Mouse (Mus musculus) erythroblast, embryonic 14.5 days (primary cell): ENCODE measurements around the gene Timm50. TPM values are rescaled to one million over a fixed set of nuclear protein-coding genes. Genes with fewer than 3 reads are reported as not detected.

Source experiments
- H3K27me3 ChIP-seq: 2 replicates; pipeline ENCODE4 v1.6.1; 2012; ENCODE audit warnings: inconsistent platforms; ENCODE audit not compliant: control insufficient read depth
- H3K36me3 ChIP-seq: 2 replicates; pipeline ENCODE4 v1.6.1; 2012; ENCODE audit warnings: mild to moderate bottlenecking, inconsistent platforms; ENCODE audit not compliant: control insufficient read depth
- H3K4me1 ChIP-seq: 2 replicates; pipeline ENCODE4 v1.6.1; 2012; ENCODE audit warnings: inconsistent platforms; ENCODE audit not compliant: control insufficient read depth
- H3K4me3 ChIP-seq: replicated peaks from 2 replicates; pipeline ENCODE3; 2012; ENCODE audit warnings: moderate library complexity, mild to moderate bottlenecking, inconsistent platforms
- H3K9me3 ChIP-seq: 2 replicates; pipeline ENCODE4 v1.6.1; 2012; ENCODE audit warnings: low read length, inconsistent platforms, mixed read lengths; ENCODE audit not compliant: control insufficient read depth
- GATA1 ChIP-seq: IDR thresholded peaks from 2 replicates; pipeline ENCODE4 v1.6.1; 2012; ENCODE audit warnings: low read length, inconsistent platforms, mixed read lengths
- TAL1 ChIP-seq: IDR thresholded peaks from 3 replicates; pipeline ENCODE4 v1.6.1; 2012; ENCODE audit warnings: low read length, inconsistent platforms, mixed read lengths
- polyA plus RNA-seq: library from polyadenylated mRNA; stranded (reverse); fragments of >175 nt; gene quantifications from 2 replicates; pipeline ENCODE4 v1.2.3, GENCODE M21; 2012

The Timm50 gene
- polyA plus RNA-seq, 1 experiment: 15.5 TPM

- TF ChIP-seq GATA1 (no peak), TAL1 (no peak)
- Histone ChIP-seq H3K4me1 (peaks cover 30% of the 10 kb centered on the region), H3K4me3 (peak overlapping the region; percentile 78), H3K27me3 (no peaks in the 10 kb centered on the region), H3K9me3 (no peaks in the 10 kb centered on the region), H3K36me3 (peaks cover 70% of the 10 kb centered on the region)
Measured at GRCm38 (mm10) chr7:28311151-28311925, 534 bp downstream of the Timm50 start.

DNA sequence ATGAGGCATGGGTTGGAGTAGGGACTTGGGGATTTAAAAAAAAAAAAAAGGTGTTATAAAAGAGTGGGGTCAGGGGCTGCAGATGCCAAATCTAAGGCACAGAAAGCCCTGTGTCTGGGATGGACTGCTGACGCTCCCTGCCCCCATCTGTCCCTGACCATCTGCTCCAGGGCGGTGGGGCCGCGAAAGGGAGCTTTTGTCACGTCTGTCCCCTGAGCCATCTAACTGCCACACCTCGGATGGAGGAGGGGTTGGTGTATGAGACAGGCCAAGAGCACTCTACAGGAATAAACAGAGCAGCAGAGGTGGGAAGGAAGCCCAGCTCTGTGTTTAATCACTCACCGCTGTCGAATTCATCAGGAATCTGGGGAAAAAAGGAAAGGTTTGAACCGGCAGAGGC lies 2.1 kb downstream of the Timm50 start:
- peaks cover 30% of the 10 kb centered on the region for H3K4me1 ChIP-seq
- H3K4me3 ChIP-seq: no peak overlapping the region
- no peaks in the 10 kb centered on the region for H3K9me3 ChIP-seq
- H3K36me3 ChIP-seq: peaks cover 70% of the 10 kb centered on the region
- TF ChIP-seq TAL1 (no peak), GATA1 (no peak)
- H3K27me3 ChIP-seq: no peaks in the 10 kb centered on the region

- no peaks in the 10 kb centered on the region for H3K9me3 ChIP-seq
- no peak overlapping the region for H3K4me3 ChIP-seq
- H3K4me1 ChIP-seq: peaks cover 21% of the 10 kb centered on the region
- no peak for TF ChIP-seq GATA1
- no peak for TF ChIP-seq TAL1
- H3K27me3 ChIP-seq: peaks cover 22% of the 10 kb centered on the region
- H3K36me3 ChIP-seq: peaks cover 63% of the 10 kb centered on the region
Measured at GRCm38 (mm10) chr7:28306216-28306615, 5.7 kb downstream of the Timm50 start.

- TF ChIP-seq TAL1 (no peak), GATA1 (no peak)
Measured at GRCm38 (mm10) chr7:28305641-28306040, 6.2 kb downstream of the Timm50 start.

DNA sequence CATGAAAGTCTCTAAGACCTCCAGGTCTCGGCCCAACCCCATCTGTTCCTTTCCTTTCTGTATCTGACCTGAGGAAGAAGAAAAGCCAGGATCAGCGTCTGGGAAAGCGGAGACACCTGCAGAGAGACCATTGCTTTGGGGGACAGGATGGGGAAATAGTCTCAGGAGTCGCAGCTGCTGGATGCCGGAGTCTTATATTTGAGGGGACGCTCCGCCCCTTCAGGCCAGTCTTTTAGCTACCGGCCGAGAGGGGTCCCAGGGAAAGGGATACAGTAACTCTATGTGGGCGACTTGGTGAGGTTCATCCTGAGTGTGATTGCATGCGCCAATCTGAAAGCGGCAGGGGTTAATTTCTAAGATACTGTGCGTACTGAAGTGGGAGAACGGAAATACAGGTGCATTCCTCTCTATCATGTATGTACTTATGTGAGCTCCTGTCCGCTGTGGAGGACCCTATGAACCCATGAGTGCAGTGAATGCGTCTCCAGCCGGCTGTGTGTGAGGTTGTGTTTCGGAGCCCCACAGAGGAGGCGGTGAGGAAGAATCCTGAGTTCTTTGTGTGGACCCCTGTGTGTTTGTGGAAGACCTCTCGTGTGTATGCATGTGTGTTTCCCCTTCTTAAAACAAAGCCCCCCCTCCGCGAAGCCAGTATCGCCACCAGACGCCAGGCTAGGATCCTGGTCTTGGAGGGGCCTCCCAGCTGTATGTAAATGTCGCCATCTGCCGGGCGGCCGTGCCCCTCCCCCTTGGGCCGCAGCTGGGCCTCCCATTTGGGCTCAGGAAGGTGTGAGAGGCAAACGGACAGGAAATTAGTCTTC lies 10.0 kb downstream of the Timm50 start, which contains the start of gene Dll3:
Gene Dll3, minus strand, starts transcription at position 623 of the 818 bp plus-strand sequence.
- TF ChIP-seq TAL1: no peak
- TF ChIP-seq GATA1: no peak
- Histone ChIP-seq H3K36me3 (peaks cover 23% of the 10 kb centered on the region), H3K4me1 (peaks cover 8% of the 10 kb centered on the region), H3K9me3 (no peaks in the 10 kb centered on the region), H3K4me3 (no peak within 1 kb of the TSS), H3K27me3 (peaks cover 56% of the 10 kb centered on the region)

More at GRCm38 (mm10) chr7:28305641-28306040, 6.2 kb downstream of the Timm50 start:
- peaks cover 61% of the 10 kb centered on the region for H3K36me3 ChIP-seq
- H3K4me3 ChIP-seq: no peak overlapping the region
- no peaks in the 10 kb centered on the region for H3K9me3 ChIP-seq
- H3K27me3 ChIP-seq: peaks cover 28% of the 10 kb centered on the region
- H3K4me1 ChIP-seq: peaks cover 15% of the 10 kb centered on the region

DNA sequence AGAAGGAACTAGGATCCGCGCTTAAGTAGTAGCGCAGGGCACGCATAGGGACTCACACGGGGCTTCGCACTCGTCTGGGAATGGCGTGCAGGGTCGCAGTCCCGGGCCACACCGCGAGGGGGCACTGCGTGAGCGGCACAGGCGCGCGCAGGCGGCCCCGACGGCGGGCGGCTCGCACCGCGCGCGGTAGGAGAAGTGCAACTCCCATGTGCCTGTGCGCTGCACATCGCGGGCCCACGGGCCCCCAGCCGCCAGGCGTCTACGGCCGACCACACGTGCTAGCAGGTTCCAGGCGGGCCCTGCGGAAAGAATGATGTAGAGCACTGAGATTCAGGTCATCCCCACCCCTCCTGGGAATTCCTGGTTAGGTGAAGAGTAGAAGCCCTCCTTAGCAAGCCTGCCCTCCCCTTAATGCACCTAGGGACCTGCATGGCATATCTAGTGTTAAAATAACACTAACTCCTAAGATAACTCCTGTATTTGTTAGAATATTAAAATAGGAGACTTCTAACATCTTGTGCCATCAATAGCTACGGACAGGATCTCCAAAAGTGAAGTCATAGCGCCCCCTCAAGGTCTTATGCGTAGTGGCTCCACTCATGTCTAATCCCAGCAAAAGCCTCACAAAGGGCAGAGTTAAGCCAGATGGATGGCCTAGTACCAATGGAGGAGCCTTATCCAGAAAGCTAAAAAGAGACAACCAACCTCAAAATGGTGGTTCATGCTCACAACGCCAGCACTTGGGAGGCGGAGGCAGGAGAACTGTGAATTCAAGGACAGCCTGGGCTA lies 12.8 kb downstream of the Timm50 start:
- Histone ChIP-seq H3K4me3 (no peak overlapping the region), H3K4me1 (peaks cover 15% of the 10 kb centered on the region), H3K27me3 (peaks cover 78% of the 10 kb centered on the region), H3K36me3 (no peaks in the 10 kb centered on the region; the same call in 1 of the 2 replicates), H3K9me3 (no peaks in the 10 kb centered on the region)
- TF ChIP-seq GATA1: no peak
- TF ChIP-seq TAL1: no peak

DNA sequence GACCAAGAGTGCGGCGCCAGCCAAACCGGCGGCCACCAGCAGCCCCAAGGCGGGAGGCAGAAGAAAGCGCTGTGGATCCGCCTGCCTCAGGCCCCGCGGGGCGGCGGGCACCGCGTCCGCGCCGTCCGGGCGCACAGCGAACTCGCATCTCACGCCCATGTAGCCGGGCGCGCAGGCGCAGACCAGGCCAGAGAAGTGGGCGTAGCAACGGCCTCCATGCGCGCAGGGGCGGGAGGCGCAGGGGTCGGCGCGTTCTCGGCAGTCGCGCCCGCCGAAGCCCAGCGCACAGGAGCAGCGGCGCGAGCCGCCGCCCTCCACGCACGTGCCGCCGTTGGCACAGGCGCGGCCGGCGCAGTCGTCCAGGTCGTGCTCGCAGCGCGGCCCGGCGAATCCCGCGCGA lies 17.4 kb downstream of the Timm50 start:
- H3K4me3 ChIP-seq: peak overlapping the region; percentile 44
- no peaks in the 10 kb centered on the region for H3K36me3 ChIP-seq
- TF ChIP-seq GATA1: no peak
- TF ChIP-seq TAL1: no peak
- no peaks in the 10 kb centered on the region; the same call in 1 of the 2 replicates for H3K9me3 ChIP-seq
- H3K27me3 ChIP-seq: peaks cover 84% of the 10 kb centered on the region
- H3K4me1 ChIP-seq: peaks cover 10% of the 10 kb centered on the region

- Histone ChIP-seq H3K4me3 (no peak within 1 kb of the TSS), H3K36me3 (no peaks in the 10 kb centered on the region), H3K27me3 (peaks cover 86% of the 10 kb centered on the region), H3K4me1 (peaks cover 7% of the 10 kb centered on the region), H3K9me3 (no peaks in the 10 kb centered on the region; the same call in 1 of the 2 replicates)
- no peak for TF ChIP-seq TAL1
- TF ChIP-seq GATA1: no peak
Measured at GRCm38 (mm10) chr7:28290638-28291590, 21.0 kb downstream of the Timm50 start, which contains the start of gene Selenov. Gene Selenov (minus strand): TSS chr7:28291186.
